Mouse (Mus musculus): ENCODE data around the gene Svs1. TPM values are rescaled to one million over a fixed set of nuclear protein-coding genes. Genes with fewer than 3 reads are reported as not detected.

The Svs1 gene
- polyA plus RNA-seq, 1 experiment from 2014 or later: not detected

- DNase-seq (ENCODE audit: low spot score): no peak
- Histone ChIP-seq H3K27me3 (replicated peaks; ENCODE audit: insufficient read depth, low read length) (no peaks in the 10 kb centered on the region), H3K4me3 (ENCODE audit: low read depth, low read length) (peak overlapping the region; percentile 22; the same call in 1 of the 2 replicates), H3K9ac (replicated peaks; ENCODE audit: low read depth) (no peak overlapping the region), H3K9me3 (ENCODE audit: low read length) (no peaks in the 10 kb centered on the region), H3K4me1 (ENCODE audit: insufficient read depth, low read depth, low read length) (0 out of 2 replicates have a peak, but pooled peaks cover 6% of the 10 kb centered on the region), H3K27ac (ENCODE audit: low read length) (no peak overlapping the region), H3K4me2 (replicated peaks; ENCODE audit: low read depth, low read length) (peak overlapping the region; percentile 49), H3K36me3 (ENCODE audit: insufficient read depth, low read length) (no peaks in the 10 kb centered on the region)
- no peak for TF ChIP-seq EP300 (IDR thresholded peaks at IDR 0.05)
- no peak for TF ChIP-seq CTCF (IDR thresholded peaks at IDR 0.05)
- WGBS: 14% methylated on average over 13 of the region's 13 CpGs
- ATAC-seq: no peak
Measured at GRCm38 (mm10) chr6:49008420-49009160, 21.9 kb downstream of the Svs1 start.

- Histone ChIP-seq H3K9ac (replicated peaks; ENCODE audit: low read depth) (no peak overlapping the region), H3K27me3 (replicated peaks; ENCODE audit: insufficient read depth, low read length) (no peaks in the 10 kb centered on the region), H3K4me2 (replicated peaks; ENCODE audit: low read depth, low read length) (peak overlapping the region; percentile 49; the same call in 1 of the 2 replicates), H3K4me3 (ENCODE audit: low read depth, low read length) (no peak overlapping the region), H3K36me3 (ENCODE audit: insufficient read depth, low read length) (no peaks in the 10 kb centered on the region), H3K4me1 (ENCODE audit: insufficient read depth, low read depth, low read length) (0 out of 2 replicates have a peak, but pooled peaks cover 6% of the 10 kb centered on the region), H3K9me3 (ENCODE audit: low read length) (no peaks in the 10 kb centered on the region), H3K27ac (ENCODE audit: low read length) (no peak overlapping the region)
- no peak for TF ChIP-seq CTCF (IDR thresholded peaks at IDR 0.05)
- no peak for TF ChIP-seq EP300 (IDR thresholded peaks at IDR 0.05)
- ATAC-seq: no peak
- 31% methylated on average over 7 of the region's 7 CpGs for WGBS
- no peak for DNase-seq (ENCODE audit: low spot score)
Measured at GRCm38 (mm10) chr6:49009161-49009555, 22.5 kb downstream of the Svs1 start.

GRCm38 (mm10) chr6:49009665-49010064 lies 23.0 kb downstream of the Svs1 start:
- H3K9ac ChIP-seq (replicated peaks; ENCODE audit: low read depth): no peak overlapping the region
- H3K9me3 ChIP-seq (ENCODE audit: low read length): no peaks in the 10 kb centered on the region
- no peak overlapping the region for H3K4me2 ChIP-seq (replicated peaks; ENCODE audit: low read depth, low read length)
- ATAC-seq (no peak), DNase-seq (ENCODE audit: low spot score) (no peak)
- no peak overlapping the region for H3K4me3 ChIP-seq (ENCODE audit: low read depth, low read length)
- 0 out of 2 replicates have a peak, but pooled peaks cover 6% of the 10 kb centered on the region for H3K4me1 ChIP-seq (ENCODE audit: insufficient read depth, low read depth, low read length)
- no peaks in the 10 kb centered on the region for H3K27me3 ChIP-seq (replicated peaks; ENCODE audit: insufficient read depth, low read length)
- no peak overlapping the region for H3K27ac ChIP-seq (ENCODE audit: low read length)
- 90% methylated on average over 1 of the region's 1 CpGs for WGBS
- TF ChIP-seq EP300 (IDR thresholded peaks at IDR 0.05) (no peak), CTCF (IDR thresholded peaks at IDR 0.05) (0 out of 2 replicates have a peak, but pooled peaks have one; percentile 23)
- H3K36me3 ChIP-seq (ENCODE audit: insufficient read depth, low read length): no peaks in the 10 kb centered on the region

GRCm38 (mm10) chr6:49011191-49011590 lies 24.5 kb downstream of the Svs1 start:
- Histone ChIP-seq H3K4me3 (ENCODE audit: low read depth, low read length) (no peak overlapping the region), H3K9me3 (ENCODE audit: low read length) (no peaks in the 10 kb centered on the region), H3K4me1 (ENCODE audit: insufficient read depth, low read depth, low read length) (0 out of 2 replicates have a peak, but pooled peaks cover 6% of the 10 kb centered on the region), H3K27ac (ENCODE audit: low read length) (no peak overlapping the region), H3K4me2 (replicated peaks; ENCODE audit: low read depth, low read length) (no peak overlapping the region), H3K9ac (replicated peaks; ENCODE audit: low read depth) (no peak overlapping the region), H3K36me3 (ENCODE audit: insufficient read depth, low read length) (no peaks in the 10 kb centered on the region), H3K27me3 (replicated peaks; ENCODE audit: insufficient read depth, low read length) (no peaks in the 10 kb centered on the region)
- DNase-seq (ENCODE audit: low spot score): no peak
- WGBS: 57% methylated on average over 5 of the region's 5 CpGs
- TF ChIP-seq CTCF (IDR thresholded peaks at IDR 0.05): no peak
- no peak for TF ChIP-seq EP300 (IDR thresholded peaks at IDR 0.05)
- no peak for ATAC-seq

- no peaks in the 10 kb centered on the region for H3K27me3 ChIP-seq (replicated peaks; ENCODE audit: insufficient read depth, low read length)
- H3K9ac ChIP-seq (replicated peaks; ENCODE audit: low read depth): no peak overlapping the region
- no peak overlapping the region for H3K27ac ChIP-seq (ENCODE audit: low read length)
- no peak for ATAC-seq
- no peaks in the 10 kb centered on the region for H3K36me3 ChIP-seq (ENCODE audit: insufficient read depth, low read length)
- 0 out of 2 replicates have a peak, but pooled peaks cover 6% of the 10 kb centered on the region for H3K4me1 ChIP-seq (ENCODE audit: insufficient read depth, low read depth, low read length)
- WGBS: 76% methylated on average over 4 of the region's 4 CpGs
- no peak for DNase-seq (ENCODE audit: low spot score)
- no peak for TF ChIP-seq CTCF (IDR thresholded peaks at IDR 0.05)
- TF ChIP-seq EP300 (IDR thresholded peaks at IDR 0.05): no peak
- H3K4me3 ChIP-seq (ENCODE audit: low read depth, low read length): no peak overlapping the region
- no peaks in the 10 kb centered on the region for H3K9me3 ChIP-seq (ENCODE audit: low read length)
- H3K4me2 ChIP-seq (replicated peaks; ENCODE audit: low read depth, low read length): no peak overlapping the region
Measured at GRCm38 (mm10) chr6:49013023-49013422, 26.4 kb downstream of the Svs1 start.

- H3K9me3 ChIP-seq (ENCODE audit: low read length): no peaks in the 10 kb centered on the region
Measured at GRCm38 (mm10) chr6:49013458-49013857, 26.8 kb downstream of the Svs1 start.

More at GRCm38 (mm10) chr6:49013458-49013857, 26.8 kb downstream of the Svs1 start:
- Histone ChIP-seq H3K4me3 (ENCODE audit: low read depth, low read length) (no peak overlapping the region), H3K27me3 (replicated peaks; ENCODE audit: insufficient read depth, low read length) (no peaks in the 10 kb centered on the region), H3K9ac (replicated peaks; ENCODE audit: low read depth) (no peak overlapping the region), H3K4me2 (replicated peaks; ENCODE audit: low read depth, low read length) (no peak overlapping the region), H3K4me1 (ENCODE audit: insufficient read depth, low read depth, low read length) (0 out of 2 replicates have a peak, but pooled peaks cover 3% of the 10 kb centered on the region), H3K36me3 (ENCODE audit: insufficient read depth, low read length) (no peaks in the 10 kb centered on the region), H3K27ac (ENCODE audit: low read length) (no peak overlapping the region)
- no peak for DNase-seq (ENCODE audit: low spot score)
- no peak for TF ChIP-seq EP300 (IDR thresholded peaks at IDR 0.05)
- TF ChIP-seq CTCF (IDR thresholded peaks at IDR 0.05): no peak
- WGBS: 76% methylated on average over 3 of the region's 3 CpGs
- no peak for ATAC-seq

All from lung, postnatal 0 days (tissue).